Mouse (Mus musculus) induced T-regulatory cell, adult 2 months (primary cell): Measurements from ENCODE around the gene Siva1.
A peak's percentile ranks its signal among the peaks of the same experiment; 100 is the strongest.

Source experiments
- DNase-seq: peaks from one replicate; pipeline ENCODE4 v3.0.0-alpha.2; 2012; ENCODE audit warnings: low read depth

Siva1 gene

DNA sequence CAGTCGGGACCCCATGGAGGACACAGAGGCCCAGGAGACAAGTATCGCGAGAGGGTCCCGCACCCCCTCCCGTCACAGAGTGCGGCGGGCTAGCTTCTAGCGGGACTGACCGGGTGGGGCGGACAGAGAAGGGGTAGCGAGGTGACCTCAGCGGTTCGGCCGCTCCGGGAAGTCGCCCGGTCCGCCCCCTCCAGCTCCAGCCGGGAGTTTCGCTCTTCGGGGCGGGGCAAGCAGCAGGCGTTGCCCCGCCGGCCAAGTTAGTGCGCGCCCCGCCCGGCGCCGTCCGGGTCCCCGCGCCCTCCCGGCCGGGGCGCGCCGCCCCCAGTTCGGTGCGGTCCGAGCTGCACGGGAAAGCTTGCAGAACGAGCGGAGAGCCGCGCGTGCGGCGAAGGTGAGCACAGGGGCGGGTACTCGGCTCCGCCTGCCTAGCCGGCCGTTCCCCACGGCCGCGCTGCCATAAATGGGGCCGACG is 34.1 kb downstream of the Siva1 start, which contains the start of gene Zbtb42:
Gene Zbtb42 (plus strand): TSS at position 274 of the 472 bp plus-strand sequence.
- peak; percentile 62 for DNase-seq

DNA sequence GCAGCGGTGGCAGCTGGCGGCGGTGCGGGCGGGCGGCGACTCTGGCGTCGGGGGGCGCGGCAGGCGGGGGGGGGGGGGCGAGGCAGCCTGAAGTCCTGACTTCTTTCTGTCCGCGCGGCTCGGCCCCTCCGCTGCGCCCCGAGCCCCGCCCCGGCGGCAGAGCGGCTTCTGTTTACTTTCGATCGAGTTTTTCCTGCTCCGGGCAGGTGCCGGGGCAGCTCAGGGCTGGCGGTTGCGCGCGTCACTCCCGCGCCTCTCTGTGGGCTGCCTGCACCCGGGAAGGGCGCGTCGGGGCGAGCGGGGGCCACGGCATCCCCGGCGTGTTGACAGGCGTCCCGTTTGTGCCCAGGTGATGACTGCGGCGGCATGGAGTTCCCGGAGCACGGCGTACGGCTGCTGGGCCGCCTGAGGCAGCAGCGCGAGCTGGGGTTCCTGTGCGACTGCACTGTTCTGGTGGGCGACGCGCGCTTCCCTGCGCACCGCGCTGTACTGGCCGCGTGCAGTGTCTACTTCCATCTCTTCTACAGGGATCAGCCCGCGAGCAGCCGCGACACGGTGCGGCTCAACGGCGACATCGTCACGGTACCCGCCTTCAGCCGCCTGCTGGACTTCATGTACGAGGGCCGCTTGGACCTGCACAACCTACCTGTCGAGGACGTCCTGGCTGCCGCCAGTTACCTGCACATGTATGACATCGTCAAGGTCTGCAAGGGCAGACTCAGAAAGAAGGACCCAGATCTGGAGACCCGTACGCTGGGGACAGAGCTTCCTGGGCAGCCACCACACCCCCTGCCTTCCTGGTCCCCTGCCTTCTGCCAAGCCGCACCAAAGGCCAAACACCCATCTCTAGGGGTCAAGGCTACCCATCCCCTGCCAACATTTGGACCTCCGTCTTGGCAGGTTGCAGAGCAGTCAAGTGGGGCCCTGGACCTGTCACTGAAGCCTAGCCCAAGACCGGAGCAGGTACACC is 34.8 kb downstream of the Siva1 start:
- DNase-seq, result peak; percentile 72

GRCm38 (mm10) chr12:112683351-112683750 is 38.9 kb downstream of the Siva1 start:
- DNase-seq, result no peak

GRCm38 (mm10) chr12:112688458-112688857 is 44.0 kb downstream of the Siva1 start:
- peak; percentile 50 for DNase-seq

DNA sequence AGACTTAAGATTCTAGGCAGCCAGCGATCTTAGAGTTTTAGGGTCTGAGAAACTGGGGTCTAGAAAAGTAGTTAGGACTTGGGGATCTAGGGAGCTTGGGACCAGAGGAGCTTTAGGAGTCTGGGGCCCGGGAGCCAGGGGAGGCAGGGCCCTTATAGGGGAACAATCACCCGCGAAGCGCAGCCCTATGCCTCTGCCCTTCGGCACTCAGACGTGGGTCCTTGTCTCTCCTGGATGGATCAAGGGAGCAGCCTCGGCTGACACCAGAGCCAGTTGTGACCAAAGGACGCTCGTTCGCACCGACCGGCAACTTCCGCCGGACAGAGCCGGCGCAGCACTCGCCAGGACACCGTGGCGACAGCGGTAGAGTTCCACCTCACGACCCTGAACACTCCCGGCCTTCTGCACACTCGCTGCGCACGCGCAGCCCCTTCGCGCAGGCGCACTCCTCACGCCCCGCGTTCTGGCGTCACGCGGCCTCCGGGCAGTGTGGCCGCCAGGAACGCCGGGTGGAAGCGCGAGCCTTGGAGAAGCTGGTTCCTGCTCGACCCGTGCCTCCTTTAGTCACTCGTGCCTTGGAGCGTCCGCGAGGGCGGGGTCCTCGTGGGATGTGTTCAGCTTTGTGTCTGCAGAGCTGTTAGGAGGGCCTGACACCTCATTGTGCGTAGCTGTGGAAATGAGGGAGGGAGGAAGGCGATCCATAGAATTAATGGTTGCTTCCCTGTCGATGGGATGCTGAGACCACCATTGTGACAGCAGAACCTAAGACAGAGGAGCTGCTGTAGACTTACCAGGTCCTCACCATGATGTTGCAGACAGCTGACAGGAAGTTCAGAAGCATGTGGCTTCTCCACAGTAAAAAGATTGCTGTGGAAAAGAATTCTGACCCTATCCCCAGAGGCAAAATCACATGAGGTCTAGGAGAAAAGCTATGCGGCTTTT is 49.0 kb downstream of the Siva1 start:
- peak; percentile 94 for DNase-seq

- DNase-seq, result no peak
These were observed 49.6 kb downstream of the Siva1 start for GRCm38 (mm10) chr12:112694127-112694475.

- DNase-seq, result no peak
These were observed 52.4 kb downstream of the Siva1 start for GRCm38 (mm10) chr12:112696806-112697425.
